Mouse (Mus musculus): ENCODE measurements around the gene Rnase2b. TPM values are rescaled to one million over a fixed set of nuclear protein-coding genes. Genes with fewer than 3 reads are reported as not detected.

Rnase2b gene
- polyA plus RNA-seq, 1 experiment from 2014 or later = not detected

DNA sequence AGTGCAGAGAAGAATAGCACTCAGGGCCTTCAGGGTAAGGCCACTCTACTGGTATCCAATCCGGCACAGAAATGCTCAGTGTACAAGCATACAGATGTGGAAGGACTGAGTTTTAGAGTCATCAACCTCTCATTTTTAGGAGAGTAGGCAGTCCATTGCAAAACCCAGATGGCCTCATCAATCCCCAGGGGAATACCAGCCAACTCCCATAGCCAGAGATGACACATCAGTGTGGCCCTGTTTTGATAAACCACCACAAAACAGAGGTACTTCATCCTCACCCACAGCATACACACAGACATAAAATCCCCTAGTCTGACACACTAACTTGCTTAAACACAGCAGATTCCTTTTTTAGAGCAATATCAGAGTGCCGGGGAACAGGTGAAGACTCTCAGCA, 38.4 kb downstream of the Rnase2b start:
- WGBS = 87% methylated on average over 2 of the region's 2 CpGs
- Histone ChIP-seq H3K27ac (ENCODE audit: low read length) (no peak overlapping the region), H3K4me1 (replicated peaks; ENCODE audit: control insufficient read depth, insufficient read depth, low read length) (no peaks in the 10 kb centered on the region), H3K36me3 (ENCODE audit: control insufficient read depth, insufficient read depth) (no peaks in the 10 kb centered on the region), H3K4me3 (replicated peaks; ENCODE audit: low read length) (no peak overlapping the region), H3K4me2 (ENCODE audit: low read length) (no peak overlapping the region), H3K9ac (replicated peaks; ENCODE audit: low read depth, low read length) (no peak overlapping the region), H3K27me3 (replicated peaks; ENCODE audit: control insufficient read depth, insufficient read depth, low read length) (no peaks in the 10 kb centered on the region), H3K9me3 (ENCODE audit: control insufficient read depth, low read length) (no peaks in the 10 kb centered on the region)
- ATAC-seq = no peak

DNA sequence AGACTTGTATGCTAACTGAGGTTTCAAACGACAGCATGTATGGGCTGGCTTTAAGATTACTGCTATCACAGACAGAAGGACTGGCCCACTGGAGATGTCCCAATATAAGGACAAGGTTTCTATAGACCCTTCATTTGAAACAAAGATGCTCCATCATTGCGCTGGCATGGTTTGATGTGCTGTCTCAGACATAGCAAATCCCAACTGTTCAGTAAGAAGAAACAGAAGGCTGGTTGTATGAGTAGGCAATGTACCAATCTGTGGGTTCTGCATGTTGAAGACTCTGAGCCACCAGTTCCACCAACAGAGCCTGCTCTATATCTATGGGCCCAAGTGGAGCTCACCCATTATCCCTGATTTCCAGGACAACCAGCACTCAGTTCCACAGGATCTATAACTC, 41.1 kb downstream of the Rnase2b start, which contains the start of gene Ear14:
Gene Ear14 (plus strand): TSS at position 277 of the 400 bp plus-strand sequence.
- Histone ChIP-seq H3K4me1 (replicated peaks; ENCODE audit: control insufficient read depth, insufficient read depth, low read length) (no peaks in the 10 kb centered on the region), H3K36me3 (ENCODE audit: control insufficient read depth, insufficient read depth) (no peaks in the 10 kb centered on the region), H3K27me3 (replicated peaks; ENCODE audit: control insufficient read depth, insufficient read depth, low read length) (no peaks in the 10 kb centered on the region), H3K4me2 (ENCODE audit: low read length) (no peak within 1 kb of the TSS), H3K4me3 (replicated peaks; ENCODE audit: low read length) (no peak within 1 kb of the TSS), H3K9me3 (ENCODE audit: control insufficient read depth, low read length) (no peaks in the 10 kb centered on the region), H3K9ac (replicated peaks; ENCODE audit: low read depth, low read length) (no peak within 1 kb of the TSS), H3K27ac (ENCODE audit: low read length) (no peak within 1 kb of the TSS)
- no peak for ATAC-seq
- WGBS = 92% methylated on average over 2 of the region's 2 CpGs

Other genes starting within 250 kb of the Rnase2b start
- 140 and 146 TPM in 2 replicates for gene Osgep, start 237.4 kb upstream of the Rnase2b start, polyA plus RNA-seq (2015; fragmentation: Nextera tagmentation; extraction: Ambion mirVana)
- gene Apex1, start 237.3 kb upstream of the Rnase2b start, polyA plus RNA-seq (2015; fragmentation: Nextera tagmentation; extraction: Ambion mirVana) = 265 and 283 TPM in 2 replicates
- gene Pip4p1, start 231.4 kb upstream of the Rnase2b start, polyA plus RNA-seq (2015; fragmentation: Nextera tagmentation; extraction: Ambion mirVana) = 100 and 101 TPM in 2 replicates
- 15.8 and 17.2 TPM in 2 replicates for gene Pnp, start 231.2 kb upstream of the Rnase2b start, polyA plus RNA-seq (2015; fragmentation: Nextera tagmentation; extraction: Ambion mirVana)
- 3.2 TPM in 1 of 2 replicates, not detected in the other for gene Gm49342, start 217.7 kb upstream of the Rnase2b start, polyA plus RNA-seq (2015; fragmentation: Nextera tagmentation; extraction: Ambion mirVana)
- gene Pnp2, start 206.3 kb upstream of the Rnase2b start, polyA plus RNA-seq (2015; fragmentation: Nextera tagmentation; extraction: Ambion mirVana) = 0.47 and 0.63 TPM in 2 replicates
- gene Rnase10, start 154.5 kb upstream of the Rnase2b start, polyA plus RNA-seq (2015; fragmentation: Nextera tagmentation; extraction: Ambion mirVana) = not detected in 2 replicates
- not detected in 2 replicates for gene Rnase9, start 120.4 kb upstream of the Rnase2b start, polyA plus RNA-seq (2015; fragmentation: Nextera tagmentation; extraction: Ambion mirVana)
- not detected in 2 replicates for gene Rnase11, start 112.1 kb upstream of the Rnase2b start, polyA plus RNA-seq (2015; fragmentation: Nextera tagmentation; extraction: Ambion mirVana)
- gene Rnase12, start 104.6 kb upstream of the Rnase2b start, polyA plus RNA-seq (2015; fragmentation: Nextera tagmentation; extraction: Ambion mirVana) = not detected in 2 replicates
- 0.04 TPM in 1 of 2 replicates, not detected in the other for gene Olfr750, start 87.8 kb upstream of the Rnase2b start, polyA plus RNA-seq (2015; fragmentation: Nextera tagmentation; extraction: Ambion mirVana)
- gene Rnase4, start 71.2 kb upstream of the Rnase2b start, polyA plus RNA-seq (2015; fragmentation: Nextera tagmentation; extraction: Ambion mirVana) = 11.1 and 11.6 TPM in 2 replicates
- gene Ang, start 71.1 kb upstream of the Rnase2b start, polyA plus RNA-seq (2015; fragmentation: Nextera tagmentation; extraction: Ambion mirVana) = 2.4 and 3.0 TPM in 2 replicates
- not detected in 2 replicates for gene Eddm3b, start 47.8 kb upstream of the Rnase2b start, polyA plus RNA-seq (2015; fragmentation: Nextera tagmentation; extraction: Ambion mirVana)
- 0.22 and 0.77 TPM in 2 replicates for gene Rnase6, start 38.4 kb upstream of the Rnase2b start, polyA plus RNA-seq (2015; fragmentation: Nextera tagmentation; extraction: Ambion mirVana)
- 0.50 TPM in 1 of 2 replicates, not detected in the other for gene Rnase1, start 15.5 kb upstream of the Rnase2b start, polyA plus RNA-seq (2015; fragmentation: Nextera tagmentation; extraction: Ambion mirVana)
- not detected in 2 replicates for gene Ang2, start 36.9 kb downstream of the Rnase2b start, polyA plus RNA-seq (2015; fragmentation: Nextera tagmentation; extraction: Ambion mirVana)
- not detected in 2 replicates for gene Ear14, start 41.1 kb downstream of the Rnase2b start, polyA plus RNA-seq (2015; fragmentation: Nextera tagmentation; extraction: Ambion mirVana)
- not detected in 2 replicates for gene Rnase2a, start 93.9 kb downstream of the Rnase2b start, polyA plus RNA-seq (2015; fragmentation: Nextera tagmentation; extraction: Ambion mirVana)
- gene Gm7247, start 199.5 kb downstream of the Rnase2b start, polyA plus RNA-seq (2015; fragmentation: Nextera tagmentation; extraction: Ambion mirVana) = not detected in 2 replicates
- gene Vmn2r88, start 248.6 kb downstream of the Rnase2b start, polyA plus RNA-seq (2015; fragmentation: Nextera tagmentation; extraction: Ambion mirVana) = not detected in 2 replicates

Measured in forebrain, embryonic 16.5 days (tissue).